Mouse (Mus musculus) left cerebral cortex, postnatal 36 days (tissue): Measurements from ENCODE around the gene Cdk6. TPM values are rescaled to one million over a fixed set of nuclear protein-coding genes. Genes with fewer than 3 reads are reported as not detected.

Experiments
- DNase-seq, 2 experiments: peaks; one replicate each; pipeline ENCODE4 v3.0.0; 2021 to 2022; ENCODE audit warnings: low spot score in 2 of 2, mixed read lengths in 1 of 2
- intact Hi-C: fragments of 180-260 bp; cut with DNase I; formaldehyde crosslinking; loops from one replicate; pipeline ENCODE4 v1.15.1; 2025
- total RNA-seq, 2 experiments: library from RNA; stranded (reverse); gene quantifications; 2 replicates each; pipeline ENCODE4 v1.2.3; 2021

Cdk6 gene
- total RNA-seq, 2 experiments from 2014 or later = 2.1 to 4.0 TPM

DNA sequence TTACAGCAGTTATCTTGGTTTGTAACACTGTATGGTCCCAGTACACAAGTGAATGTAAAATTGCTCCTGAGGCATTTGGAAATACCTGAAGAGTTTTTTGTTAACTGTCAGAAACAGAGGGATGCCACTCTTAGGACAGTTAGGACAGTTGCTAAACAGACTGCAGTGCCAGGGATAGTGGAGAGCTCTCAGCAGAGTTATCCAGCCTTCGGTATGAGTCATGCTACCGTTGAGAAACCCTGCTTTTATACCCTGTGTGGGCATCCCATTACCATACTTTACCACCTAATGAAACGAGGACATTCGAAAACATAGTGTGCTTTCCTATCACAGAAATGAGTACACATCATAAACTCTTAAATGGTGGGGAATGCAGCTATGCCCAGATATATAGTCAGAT lies 25.8 kb downstream of the Cdk6 start:
- DNase-seq = no peak
- intact Hi-C loops = no loop called here

GRCm38 (mm10) chr5:3369317-3369716 lies 28.0 kb downstream of the Cdk6 start:
- DNase-seq = no peak
- intact Hi-C loops = no loop called here

DNA sequence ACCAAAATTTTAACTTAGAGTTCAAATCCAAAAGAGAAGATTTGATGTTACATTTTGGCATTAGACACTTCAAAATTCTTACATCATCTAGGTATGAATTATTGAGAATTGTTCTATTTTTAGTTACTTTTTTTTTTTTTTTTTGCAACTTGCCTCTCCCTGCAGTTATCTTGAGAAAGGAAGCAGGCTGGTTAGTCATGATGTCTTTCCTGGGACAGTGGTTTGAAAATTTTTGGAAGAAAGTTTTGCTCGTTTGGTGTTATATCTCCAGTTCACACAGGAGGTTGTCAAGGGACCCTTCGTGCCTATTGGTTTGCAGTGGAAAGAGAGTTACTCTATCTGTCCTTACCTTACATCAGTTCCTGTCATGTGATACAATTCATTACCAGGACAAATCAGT lies 29.9 kb downstream of the Cdk6 start:
- no peak for DNase-seq
- intact Hi-C loops = no loop called here

GRCm38 (mm10) chr5:3373170-3373569 lies 31.9 kb downstream of the Cdk6 start:
- intact Hi-C loops = no loop called here
- no peak for DNase-seq

DNA sequence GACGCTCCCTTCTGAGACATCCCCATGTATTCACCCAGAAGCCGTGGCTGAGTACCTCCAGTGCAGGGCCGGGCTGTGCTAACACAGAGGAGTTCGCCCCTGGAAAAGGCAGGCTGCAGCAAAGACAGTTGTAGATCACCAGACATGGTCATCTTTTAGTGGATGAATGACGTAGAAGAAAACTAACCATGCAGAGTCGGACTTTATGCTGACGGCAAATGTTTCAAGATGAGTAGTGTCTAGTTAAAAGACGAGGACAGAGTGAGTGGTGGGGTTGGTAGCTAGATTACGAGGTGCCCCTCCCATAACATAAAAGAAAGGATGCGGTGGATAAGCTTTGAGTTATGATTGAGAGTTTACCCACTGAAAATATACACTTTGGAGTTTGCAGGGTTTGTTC lies 33.5 kb downstream of the Cdk6 start:
- no peak for DNase-seq

GRCm38 (mm10) chr5:3376167-3376566 lies 34.9 kb downstream of the Cdk6 start:
- DNase-seq = no peak
- intact Hi-C loops = no loop called here

More for the DNA sequence above, 33.5 kb downstream of the Cdk6 start:
- intact Hi-C loops = no loop called here

GRCm38 (mm10) chr5:3379252-3379651 lies 38.0 kb downstream of the Cdk6 start:
- DNase-seq = no peak
- intact Hi-C loops = no loop called here

DNA sequence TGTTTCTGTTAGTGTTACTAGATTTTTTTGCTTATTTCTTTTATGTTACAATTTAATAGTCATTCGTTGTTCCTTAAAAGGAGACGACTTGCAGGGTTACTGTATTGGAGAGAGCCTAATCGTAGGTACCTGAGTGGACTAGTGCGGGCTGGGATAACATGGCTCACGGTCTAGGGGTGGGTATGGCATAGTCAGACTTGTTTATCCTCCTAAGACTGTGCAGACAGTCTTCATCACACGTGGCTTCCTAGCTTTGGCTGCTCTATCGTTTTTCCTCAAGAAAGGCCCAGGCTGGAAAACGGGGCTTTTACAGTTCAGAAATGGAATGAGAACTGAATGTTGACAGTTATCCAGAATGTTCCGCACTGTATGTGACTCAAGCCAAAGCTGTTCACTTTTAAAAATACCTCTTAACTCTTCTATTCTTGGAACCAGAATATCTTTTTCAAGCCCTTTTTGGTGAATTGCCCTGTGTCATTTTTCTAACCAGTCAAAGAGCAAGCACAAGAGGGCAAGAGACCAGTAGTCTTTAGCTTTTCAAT lies 39.5 kb downstream of the Cdk6 start:
- no peak for DNase-seq
- intact Hi-C loops = loop anchor here (5.0 kb wide), 1 partner anchor 38 kb away; the partner anchor contains the start of gene Cdk6

DNA sequence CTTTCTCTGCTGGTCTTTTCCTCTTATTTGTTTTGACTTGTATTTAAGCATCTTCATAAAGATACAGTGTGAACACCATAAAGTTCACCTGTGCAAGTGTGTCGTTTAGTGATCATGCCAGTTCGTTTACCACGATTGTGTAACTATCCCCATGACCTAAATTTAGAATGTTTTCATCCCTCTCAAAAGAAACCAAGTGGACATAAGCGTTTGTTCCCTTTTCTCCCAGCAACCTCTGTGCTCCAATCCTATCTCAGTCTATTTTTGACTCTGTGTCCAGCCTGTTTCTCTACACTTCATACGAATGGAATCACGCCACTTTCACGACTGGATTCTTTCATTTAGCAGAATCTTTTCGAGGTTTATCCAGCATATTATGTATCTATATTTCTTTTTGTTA lies 40.5 kb downstream of the Cdk6 start:
- intact Hi-C loops = loop anchor here (5.0 kb wide), 1 partner anchor 39 kb away; the partner anchor contains the start of gene Cdk6

GRCm38 (mm10) chr5:3382343-3383040 lies 41.2 kb downstream of the Cdk6 start:
- intact Hi-C loops = loop anchor here (5.0 kb wide), 1 partner anchor 40 kb away; the partner anchor contains the start of gene Cdk6

More for the DNA sequence above, 40.5 kb downstream of the Cdk6 start:
- DNase-seq = no peak

DNA sequence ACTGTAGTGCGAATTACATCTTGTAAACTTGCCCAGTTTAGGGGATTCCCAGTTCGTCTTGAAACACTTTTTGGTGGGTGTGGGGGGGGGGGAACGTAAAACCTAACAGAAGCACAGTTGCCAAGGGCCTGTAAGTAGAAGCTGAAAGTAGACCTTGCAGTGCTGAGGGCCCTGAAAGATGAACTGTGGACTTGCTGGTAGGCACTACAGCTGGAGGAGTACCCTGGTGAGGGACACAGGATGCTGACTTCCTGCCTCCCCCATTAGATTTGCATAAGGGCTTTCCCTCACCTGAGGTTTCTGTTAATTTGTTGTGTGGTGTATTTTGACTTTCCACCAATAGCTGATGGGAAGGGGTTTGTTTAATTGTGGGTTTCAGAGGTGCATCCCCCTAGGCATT lies 42.3 kb downstream of the Cdk6 start:
- no peak for DNase-seq
- intact Hi-C loops = loop anchor here (5.0 kb wide), 1 partner anchor 41 kb away; the partner anchor contains the start of gene Cdk6

More at GRCm38 (mm10) chr5:3382343-3383040, 41.2 kb downstream of the Cdk6 start:
- no peak for DNase-seq

DNA sequence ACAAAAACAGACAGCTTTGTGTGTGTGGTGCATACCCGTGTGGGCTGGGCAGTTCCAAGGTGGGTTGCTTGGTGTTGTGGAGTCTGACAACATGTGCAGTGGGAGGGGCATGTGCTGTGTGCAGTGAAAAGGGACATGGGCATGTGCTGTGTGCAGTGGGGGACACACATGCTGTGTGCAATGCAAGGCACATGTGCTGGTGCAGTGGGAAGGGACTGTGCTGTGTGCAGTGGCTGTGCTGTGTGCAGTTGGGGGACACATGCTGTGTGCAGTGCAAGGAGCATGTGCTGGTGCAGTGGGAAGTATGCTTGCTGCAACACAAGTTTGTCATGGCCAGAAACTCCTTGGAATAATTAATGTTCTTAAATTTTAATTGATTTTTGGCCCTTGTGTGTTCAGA lies 43.8 kb downstream of the Cdk6 start:
- intact Hi-C loops = no loop called here
- DNase-seq = no peak

- no peak for DNase-seq
- intact Hi-C loops = no loop called here
These were observed 44.9 kb downstream of the Cdk6 start for GRCm38 (mm10) chr5:3386021-3386730.

DNA sequence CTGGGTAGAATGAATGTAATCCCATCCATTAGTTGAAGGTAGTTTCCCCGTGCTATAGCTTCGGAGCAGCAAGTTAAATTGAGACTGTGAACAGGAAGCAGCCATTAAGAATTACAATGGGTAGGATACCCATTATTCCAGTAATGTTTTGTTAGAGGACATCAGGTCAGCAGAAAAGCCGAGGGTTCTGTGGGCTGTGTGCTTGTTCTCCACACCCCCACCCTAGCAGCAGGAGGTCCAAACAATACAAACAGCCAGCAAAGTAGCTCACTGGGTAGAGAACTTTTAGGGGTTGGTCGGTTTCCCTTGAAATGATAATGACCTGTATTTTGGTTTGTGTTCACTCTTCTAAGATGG lies 45.4 kb downstream of the Cdk6 start:
- intact Hi-C loops = no loop called here
- DNase-seq = no peak

- intact Hi-C loops = no loop called here
- DNase-seq = no peak
These were observed 45.9 kb downstream of the Cdk6 start for GRCm38 (mm10) chr5:3387138-3387537.

GRCm38 (mm10) chr5:3392856-3393255 lies 51.6 kb downstream of the Cdk6 start:
- peak in 1 of 2 experiments; percentile 8 for DNase-seq
- intact Hi-C loops = no loop called here

- intact Hi-C loops = no loop called here
- no peak for DNase-seq
These were observed 52.9 kb downstream of the Cdk6 start for GRCm38 (mm10) chr5:3394145-3394544.

DNA sequence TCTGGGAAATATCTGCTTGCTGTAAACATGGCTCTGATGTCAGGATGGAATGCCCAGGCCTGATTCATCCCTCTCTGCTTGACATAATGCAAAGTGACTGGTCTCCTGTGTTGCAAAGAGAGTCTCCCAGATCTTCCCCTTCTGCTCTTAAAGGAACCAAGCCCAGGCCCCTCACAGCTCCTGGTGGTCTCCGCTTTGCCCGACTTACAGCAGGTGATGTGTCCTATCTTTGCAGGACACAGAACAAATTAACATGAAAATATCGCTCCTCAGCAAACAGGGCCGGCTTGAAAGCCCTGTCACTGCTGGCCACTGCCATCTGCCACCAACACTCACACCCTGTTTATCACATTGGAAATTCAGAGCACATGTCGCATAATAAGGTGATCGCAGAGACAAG lies 53.7 kb downstream of the Cdk6 start:
- DNase-seq = no peak
- intact Hi-C loops = no loop called here

DNA sequence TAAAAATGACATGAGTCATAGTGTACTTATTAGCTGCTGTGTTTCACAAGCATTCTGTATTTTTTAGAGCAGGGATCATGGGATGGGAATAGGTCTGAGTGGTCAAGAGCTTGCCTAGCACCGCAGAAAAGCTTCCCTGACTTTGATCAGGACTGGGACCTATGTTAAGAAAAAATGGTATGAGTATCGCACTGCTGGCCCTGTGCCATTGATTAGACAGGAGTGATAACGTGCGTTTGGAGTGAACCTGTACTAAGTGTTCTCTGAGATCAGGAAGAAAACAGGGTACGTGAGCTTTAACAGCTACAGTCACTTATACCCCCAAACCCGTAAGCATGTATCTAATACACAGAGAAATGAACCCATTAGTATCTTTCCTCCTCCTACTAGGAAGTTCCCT lies 54.9 kb downstream of the Cdk6 start:
- intact Hi-C loops = no loop called here
- no peak for DNase-seq

GRCm38 (mm10) chr5:3396910-3397575 lies 55.8 kb downstream of the Cdk6 start:
- DNase-seq = no peak
- intact Hi-C loops = no loop called here
